Mouse (Mus musculus) forelimb bud, embryonic 11.5 days (tissue): ENCODE data around the gene Izumo4.

Experiments
- DNase-seq: peaks from one replicate; pipeline ENCODE4 v3.0.0-alpha.2; 2012; ENCODE audit warnings: low read depth, low spot score

Gene Izumo4

GRCm38 (mm10) chr10:80727369-80728127, 25.6 kb downstream of the Izumo4 start:
- no peak for DNase-seq

DNA sequence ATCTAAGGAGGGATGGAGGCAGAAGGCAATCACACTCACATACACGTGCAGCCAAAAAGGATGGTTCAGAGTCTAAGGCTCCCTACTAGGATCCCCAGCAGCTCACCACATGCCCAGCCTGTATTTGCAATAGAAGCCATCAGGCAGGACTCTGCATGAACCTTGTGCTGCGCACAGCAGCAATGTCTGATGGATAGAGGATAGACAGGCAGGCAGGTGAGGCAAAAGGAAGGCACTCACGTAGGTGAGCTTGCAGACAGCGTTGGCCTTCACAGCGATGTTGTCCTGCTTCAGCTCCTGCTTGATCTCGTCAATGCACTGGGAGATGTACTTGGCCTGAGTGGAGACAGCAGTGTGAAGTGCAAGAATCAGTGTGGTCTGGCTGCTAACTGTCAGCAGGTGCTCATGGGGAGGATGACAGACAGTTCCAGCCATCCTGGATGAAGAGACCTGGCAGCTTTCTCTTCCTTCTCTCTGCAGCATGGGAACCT, 30.7 kb downstream of the Izumo4 start:
- DNase-seq, result no peak

- no peak for DNase-seq
Observed at GRCm38 (mm10) chr10:80736731-80737130, 34.7 kb downstream of the Izumo4 start.

- DNase-seq, result no peak
Observed at GRCm38 (mm10) chr10:80738657-80739056, 36.7 kb downstream of the Izumo4 start.

- no peak for DNase-seq
Observed at GRCm38 (mm10) chr10:80741146-80741545, 39.2 kb downstream of the Izumo4 start.

- no peak for DNase-seq
Observed at GRCm38 (mm10) chr10:80741634-80742179, 39.7 kb downstream of the Izumo4 start.

DNA sequence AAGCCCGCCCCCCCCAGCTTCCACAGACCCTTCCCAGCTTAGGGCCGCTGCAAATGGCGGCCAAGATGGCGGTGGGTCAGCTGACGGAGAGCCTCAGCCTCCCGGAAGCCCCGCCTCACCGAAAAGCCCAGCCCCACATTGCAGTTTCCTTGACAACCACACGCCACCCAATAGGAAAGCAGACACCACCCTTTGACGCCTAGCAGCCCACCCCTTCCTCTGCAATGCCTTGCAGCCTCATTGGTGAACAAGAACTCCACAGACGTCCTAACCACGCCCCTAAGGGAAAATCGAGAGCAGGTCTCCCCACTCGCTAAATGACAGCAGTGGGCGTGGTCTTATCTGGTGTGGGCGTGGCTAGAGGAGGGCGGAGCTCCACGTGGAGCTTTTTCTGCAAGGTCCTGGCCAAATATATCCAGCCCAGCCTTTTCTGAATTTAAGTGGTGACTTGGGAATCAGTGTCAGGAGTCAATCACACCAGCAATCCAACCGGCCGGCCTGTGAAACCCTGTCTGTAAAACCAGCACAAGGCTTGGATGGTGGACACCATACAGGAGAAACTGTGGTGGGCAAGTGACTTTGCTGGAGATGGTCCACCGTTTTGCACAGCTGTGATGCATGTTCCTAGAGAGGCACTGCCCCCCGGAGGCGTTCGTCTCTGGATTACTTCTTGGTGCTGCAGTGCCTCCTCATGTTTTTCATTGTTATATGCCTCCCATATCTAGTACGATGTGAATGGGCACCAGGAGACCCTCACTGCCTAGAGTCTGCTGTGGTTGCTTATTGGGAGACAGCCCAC, 40.4 kb downstream of the Izumo4 start, which contains the start of gene Ap3d1:
Ap3d1 (minus strand) TSS at position 85 of the 799 bp plus-strand sequence.
- peak; percentile 100 for DNase-seq

GRCm38 (mm10) chr10:80744262-80744661, 42.3 kb downstream of the Izumo4 start:
- no peak for DNase-seq

DNA sequence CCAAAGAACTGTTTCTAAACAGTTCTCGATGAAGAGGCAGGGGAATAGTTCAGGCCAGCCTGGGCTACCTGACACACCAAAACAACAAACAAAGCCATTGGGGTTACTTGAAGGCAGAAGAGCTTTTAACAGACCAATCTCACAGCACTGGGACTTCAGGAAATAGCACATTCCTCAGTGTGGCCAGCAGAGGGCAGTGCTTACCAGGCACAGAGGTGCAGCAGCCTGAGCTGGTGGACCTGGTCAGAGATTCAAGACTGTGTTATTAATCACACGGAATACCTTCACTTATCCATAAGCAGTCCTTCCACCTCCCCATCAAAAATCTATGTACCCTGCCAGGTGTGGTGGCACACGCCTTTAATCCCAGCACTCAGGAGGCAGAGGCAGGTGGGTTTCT, 45.4 kb downstream of the Izumo4 start:
- peak; percentile 75 for DNase-seq

DNA sequence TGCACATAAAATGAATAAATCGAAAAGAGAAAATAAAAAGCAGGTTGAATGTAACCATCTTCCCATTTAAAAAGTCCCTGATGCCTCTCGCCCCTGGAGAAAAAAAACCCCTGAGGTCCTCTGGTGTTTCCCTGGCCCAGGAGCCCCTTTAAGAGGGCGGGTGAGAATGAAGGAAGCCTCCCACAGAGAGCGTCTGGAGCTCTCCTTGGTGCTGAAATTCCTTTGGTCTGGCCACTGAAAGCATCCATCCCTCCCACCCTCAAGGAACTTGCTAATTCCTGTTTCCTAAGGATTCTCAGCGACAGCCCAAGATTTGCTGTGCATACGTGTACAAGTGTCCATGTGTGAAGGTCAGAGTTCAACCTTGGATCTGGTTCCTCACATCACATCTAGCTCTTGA, 46.6 kb downstream of the Izumo4 start:
- DNase-seq, result peak; percentile 88

DNA sequence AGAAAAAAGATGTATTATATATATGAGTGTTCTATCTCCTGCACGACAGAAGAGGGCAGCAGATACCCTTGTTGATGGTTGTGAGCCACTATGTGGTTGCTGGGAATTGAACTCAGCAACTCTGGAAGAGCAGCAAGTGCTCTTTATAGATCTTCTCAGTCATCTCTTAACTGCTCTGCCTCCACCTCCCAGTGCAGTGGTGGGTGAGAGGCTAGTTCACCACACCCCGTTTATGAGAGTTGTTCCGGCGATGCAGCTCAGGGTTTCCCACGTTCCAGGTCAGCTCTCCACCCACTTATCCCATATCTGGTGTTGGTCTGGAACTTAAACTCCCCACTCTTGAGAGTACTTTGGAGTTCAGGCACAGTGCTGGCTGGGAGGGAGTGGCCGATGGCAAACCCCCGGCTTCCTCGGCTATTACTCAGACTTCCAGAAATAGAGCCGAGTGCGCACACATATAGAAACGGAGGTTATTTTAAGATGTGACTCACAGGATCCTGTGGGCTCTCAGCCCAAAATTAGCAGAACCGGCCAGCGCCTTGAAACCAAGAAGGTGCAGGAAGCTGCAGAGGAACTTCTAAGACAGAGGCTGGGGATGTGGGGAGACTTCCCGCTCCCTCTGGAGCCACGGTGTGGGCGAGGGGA, 49.3 kb downstream of the Izumo4 start:
- no peak for DNase-seq

- DNase-seq, result peak; percentile 62
Observed at GRCm38 (mm10) chr10:80752079-80752625, 50.2 kb downstream of the Izumo4 start.

GRCm38 (mm10) chr10:80754594-80755290, 52.8 kb downstream of the Izumo4 start, which contains the start of gene Dot1l:
Gene Dot1l (plus strand): TSS chr10:80755206.
- peak; percentile 97 for DNase-seq
